Mouse (Mus musculus): ENCODE data around the gene Dysf. TPM values are rescaled to one million over a fixed set of nuclear protein-coding genes. Genes with fewer than 3 reads are reported as not detected.

Dysf gene
- polyA plus RNA-seq, 1 experiment from 2014 or later = 2.1 TPM

GRCm38 (mm10) chr6:84134722-84135394 lies 126.5 kb downstream of the Dysf start:
- 23% methylated on average over 23 of the region's 23 CpGs for WGBS
- Histone ChIP-seq H3K9ac (ENCODE audit: low read depth, low read length) (peak overlapping the region; percentile 38; the same call in 1 of the 2 replicates), H3K4me1 (ENCODE audit: control insufficient read depth, insufficient read depth, low read depth, low read length) (no peaks in the 10 kb centered on the region; the same call in 1 of the 2 replicates), H3K4me2 (ENCODE audit: low read length) (peak overlapping the region; percentile 32; the same call in 1 of the 2 replicates), H3K4me3 (ENCODE audit: low read length) (no peak overlapping the region), H3K9me3 (ENCODE audit: control insufficient read depth, low read length) (no peaks in the 10 kb centered on the region), H3K27ac (ENCODE audit: low read depth, low read length) (0 out of 2 replicates have a peak overlapping the region, but pooled peaks have one; percentile 23), H3K36me3 (ENCODE audit: control insufficient read depth, insufficient read depth, low read length) (no peaks in the 10 kb centered on the region), H3K27me3 (replicated peaks; ENCODE audit: control insufficient read depth, insufficient read depth, low read length) (no peaks in the 10 kb centered on the region)
- peak; percentile 73; the same call in 1 of the 2 replicates for ATAC-seq

- Histone ChIP-seq H3K27me3 (replicated peaks; ENCODE audit: control insufficient read depth, insufficient read depth, low read length) (no peaks in the 10 kb centered on the region), H3K27ac (ENCODE audit: low read depth, low read length) (no peak overlapping the region), H3K4me1 (ENCODE audit: control insufficient read depth, insufficient read depth, low read depth, low read length) (no peaks in the 10 kb centered on the region; the same call in 1 of the 2 replicates), H3K36me3 (ENCODE audit: control insufficient read depth, insufficient read depth, low read length) (no peaks in the 10 kb centered on the region), H3K4me2 (ENCODE audit: low read length) (no peak overlapping the region), H3K9ac (ENCODE audit: low read depth, low read length) (no peak overlapping the region), H3K9me3 (ENCODE audit: control insufficient read depth, low read length) (no peaks in the 10 kb centered on the region), H3K4me3 (ENCODE audit: low read length) (no peak overlapping the region)
- no peak for ATAC-seq
- WGBS = 85% methylated on average over 7 of the region's 9 CpGs
These were observed 127.3 kb downstream of the Dysf start for GRCm38 (mm10) chr6:84135709-84136108.

GRCm38 (mm10) chr6:84136345-84136744 lies 128.0 kb downstream of the Dysf start:
- H3K4me1 ChIP-seq (ENCODE audit: control insufficient read depth, insufficient read depth, low read depth, low read length) = no peaks in the 10 kb centered on the region; the same call in 1 of the 2 replicates

GRCm38 (mm10) chr6:84139932-84140331 lies 131.5 kb downstream of the Dysf start:
- Histone ChIP-seq H3K4me3 (ENCODE audit: low read length) (no peak overlapping the region), H3K4me2 (ENCODE audit: low read length) (no peak overlapping the region), H3K27ac (ENCODE audit: low read depth, low read length) (no peak overlapping the region), H3K9ac (ENCODE audit: low read depth, low read length) (no peak overlapping the region), H3K9me3 (ENCODE audit: control insufficient read depth, low read length) (no peaks in the 10 kb centered on the region), H3K27me3 (replicated peaks; ENCODE audit: control insufficient read depth, insufficient read depth, low read length) (no peaks in the 10 kb centered on the region), H3K36me3 (ENCODE audit: control insufficient read depth, insufficient read depth, low read length) (no peaks in the 10 kb centered on the region), H3K4me1 (ENCODE audit: control insufficient read depth, insufficient read depth, low read depth, low read length) (no peaks in the 10 kb centered on the region; the same call in 1 of the 2 replicates)
- 72% methylated on average over 14 of the region's 14 CpGs for WGBS
- no peak for ATAC-seq

More at GRCm38 (mm10) chr6:84136345-84136744, 128.0 kb downstream of the Dysf start:
- H3K36me3 ChIP-seq (ENCODE audit: control insufficient read depth, insufficient read depth, low read length) = no peaks in the 10 kb centered on the region
- H3K4me2 ChIP-seq (ENCODE audit: low read length) = no peak overlapping the region
- H3K9me3 ChIP-seq (ENCODE audit: control insufficient read depth, low read length) = no peaks in the 10 kb centered on the region
- no peak overlapping the region for H3K9ac ChIP-seq (ENCODE audit: low read depth, low read length)
- H3K4me3 ChIP-seq (ENCODE audit: low read length) = no peak overlapping the region
- no peak for ATAC-seq
- H3K27me3 ChIP-seq (replicated peaks; ENCODE audit: control insufficient read depth, insufficient read depth, low read length) = no peaks in the 10 kb centered on the region
- 89% methylated on average over 11 of the region's 11 CpGs for WGBS
- H3K27ac ChIP-seq (ENCODE audit: low read depth, low read length) = no peak overlapping the region

GRCm38 (mm10) chr6:84142481-84142880 lies 134.1 kb downstream of the Dysf start:
- Histone ChIP-seq H3K36me3 (ENCODE audit: control insufficient read depth, insufficient read depth, low read length) (no peaks in the 10 kb centered on the region), H3K27ac (ENCODE audit: low read depth, low read length) (no peak overlapping the region), H3K9ac (ENCODE audit: low read depth, low read length) (no peak overlapping the region), H3K9me3 (ENCODE audit: control insufficient read depth, low read length) (no peaks in the 10 kb centered on the region), H3K27me3 (replicated peaks; ENCODE audit: control insufficient read depth, insufficient read depth, low read length) (no peaks in the 10 kb centered on the region), H3K4me3 (ENCODE audit: low read length) (no peak overlapping the region), H3K4me2 (ENCODE audit: low read length) (no peak overlapping the region), H3K4me1 (ENCODE audit: control insufficient read depth, insufficient read depth, low read depth, low read length) (no peaks in the 10 kb centered on the region)
- WGBS = 61% methylated on average over 9 of the region's 9 CpGs
- no peak for ATAC-seq

GRCm38 (mm10) chr6:84143328-84143727 lies 134.9 kb downstream of the Dysf start:
- no peak overlapping the region for H3K27ac ChIP-seq (ENCODE audit: low read depth, low read length)
- H3K9me3 ChIP-seq (ENCODE audit: control insufficient read depth, low read length) = no peaks in the 10 kb centered on the region
- no peaks in the 10 kb centered on the region for H3K36me3 ChIP-seq (ENCODE audit: control insufficient read depth, insufficient read depth, low read length)
- H3K4me3 ChIP-seq (ENCODE audit: low read length) = no peak overlapping the region
- no peak overlapping the region for H3K4me2 ChIP-seq (ENCODE audit: low read length)
- no peak overlapping the region for H3K9ac ChIP-seq (ENCODE audit: low read depth, low read length)
- WGBS = 93% methylated on average over 1 of the region's 1 CpGs
- H3K27me3 ChIP-seq (replicated peaks; ENCODE audit: control insufficient read depth, insufficient read depth, low read length) = no peaks in the 10 kb centered on the region
- H3K4me1 ChIP-seq (ENCODE audit: control insufficient read depth, insufficient read depth, low read depth, low read length) = no peaks in the 10 kb centered on the region
- ATAC-seq = no peak

- Histone ChIP-seq H3K36me3 (ENCODE audit: control insufficient read depth, insufficient read depth, low read length) (no peaks in the 10 kb centered on the region), H3K27ac (ENCODE audit: low read depth, low read length) (no peak overlapping the region), H3K9me3 (ENCODE audit: control insufficient read depth, low read length) (no peaks in the 10 kb centered on the region), H3K9ac (ENCODE audit: low read depth, low read length) (no peak overlapping the region), H3K27me3 (replicated peaks; ENCODE audit: control insufficient read depth, insufficient read depth, low read length) (no peaks in the 10 kb centered on the region), H3K4me3 (ENCODE audit: low read length) (no peak overlapping the region), H3K4me2 (ENCODE audit: low read length) (no peak overlapping the region), H3K4me1 (ENCODE audit: control insufficient read depth, insufficient read depth, low read depth, low read length) (no peaks in the 10 kb centered on the region)
- no peak for ATAC-seq
- 82% methylated on average over 4 of the region's 4 CpGs for WGBS
These were observed 136.0 kb downstream of the Dysf start for GRCm38 (mm10) chr6:84144393-84144792.

- Histone ChIP-seq H3K27me3 (replicated peaks; ENCODE audit: control insufficient read depth, insufficient read depth, low read length) (no peaks in the 10 kb centered on the region), H3K9me3 (ENCODE audit: control insufficient read depth, low read length) (no peaks in the 10 kb centered on the region), H3K36me3 (ENCODE audit: control insufficient read depth, insufficient read depth, low read length) (no peaks in the 10 kb centered on the region), H3K4me3 (ENCODE audit: low read length) (no peak overlapping the region), H3K4me2 (ENCODE audit: low read length) (no peak overlapping the region), H3K4me1 (ENCODE audit: control insufficient read depth, insufficient read depth, low read depth, low read length) (no peaks in the 10 kb centered on the region), H3K9ac (ENCODE audit: low read depth, low read length) (no peak overlapping the region), H3K27ac (ENCODE audit: low read depth, low read length) (no peak overlapping the region)
- no peak for ATAC-seq
- WGBS = 81% methylated on average over 12 of the region's 13 CpGs
These were observed 139.0 kb downstream of the Dysf start for GRCm38 (mm10) chr6:84147206-84148004.

- WGBS = 74% methylated on average over 6 of the region's 6 CpGs
- ATAC-seq = no peak
These were observed 140.1 kb downstream of the Dysf start for GRCm38 (mm10) chr6:84148470-84148869.

More at GRCm38 (mm10) chr6:84148470-84148869, 140.1 kb downstream of the Dysf start:
- Histone ChIP-seq H3K27me3 (replicated peaks; ENCODE audit: control insufficient read depth, insufficient read depth, low read length) (no peaks in the 10 kb centered on the region), H3K4me2 (ENCODE audit: low read length) (no peak overlapping the region), H3K27ac (ENCODE audit: low read depth, low read length) (no peak overlapping the region), H3K9ac (ENCODE audit: low read depth, low read length) (no peak overlapping the region), H3K4me3 (ENCODE audit: low read length) (no peak overlapping the region), H3K36me3 (ENCODE audit: control insufficient read depth, insufficient read depth, low read length) (no peaks in the 10 kb centered on the region), H3K4me1 (ENCODE audit: control insufficient read depth, insufficient read depth, low read depth, low read length) (no peaks in the 10 kb centered on the region), H3K9me3 (ENCODE audit: control insufficient read depth, low read length) (no peaks in the 10 kb centered on the region)
